Mouse (Mus musculus): ENCODE measurements around the gene Cox6a2. TPM values are rescaled to one million over a fixed set of nuclear protein-coding genes. Genes with fewer than 3 reads are reported as not detected.

The Cox6a2 gene
- polyA plus RNA-seq, 1 experiment = 414 TPM

DNA sequence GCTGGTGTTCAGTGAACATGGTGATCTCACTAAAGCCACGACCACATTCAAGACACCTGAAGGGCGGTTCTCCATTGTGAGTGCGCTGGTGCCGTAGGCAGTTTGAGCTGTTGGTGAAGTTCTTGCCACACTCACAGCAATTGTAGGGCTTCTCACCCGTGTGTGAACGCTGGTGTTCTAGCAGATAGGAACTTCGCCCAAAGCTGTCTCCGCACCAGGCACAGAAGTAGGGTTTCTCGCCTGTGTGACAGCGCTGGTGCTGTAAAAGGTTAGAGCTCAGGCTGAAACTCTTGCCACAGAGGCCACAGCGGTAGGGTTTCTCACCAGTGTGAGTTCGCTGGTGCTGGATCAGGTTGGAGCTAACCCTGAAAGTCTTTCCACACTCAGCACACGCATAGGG lies 30.2 kb upstream of the Cox6a2 start:
- no peak overlapping the region for H3K27ac ChIP-seq (ENCODE audit: control insufficient read depth, insufficient read depth, low read length)
- DNase-seq = no peak
- H3K36me3 ChIP-seq (ENCODE audit: control insufficient read depth, insufficient read depth, low read length) = peaks cover 12% of the 10 kb centered on the region
- H3K4me3 ChIP-seq (ENCODE audit: control insufficient read depth, insufficient read depth, low read length) = no peak overlapping the region
- H3K4me1 ChIP-seq (replicated peaks; ENCODE audit: control insufficient read depth, insufficient read depth, low read length) = peaks cover 9% of the 10 kb centered on the region
- WGBS = 97% methylated on average over 13 of the region's 13 CpGs
- H3K27me3 ChIP-seq (ENCODE audit: control insufficient read depth, insufficient read depth, low read length) = no peaks in the 10 kb centered on the region
- TF ChIP-seq POLR2A (IDR thresholded peaks at IDR 0.05; ENCODE audit: control insufficient read depth, extremely low read depth, insufficient read depth, low read length, poor library complexity) = no peak

GRCm38 (mm10) chr7:128235481-128235880 lies 29.3 kb upstream of the Cox6a2 start:
- H3K4me1 ChIP-seq (replicated peaks; ENCODE audit: control insufficient read depth, insufficient read depth, low read length) = peaks cover 9% of the 10 kb centered on the region
- no peaks in the 10 kb centered on the region for H3K27me3 ChIP-seq (ENCODE audit: control insufficient read depth, insufficient read depth, low read length)
- no peak overlapping the region for H3K4me3 ChIP-seq (ENCODE audit: control insufficient read depth, insufficient read depth, low read length)
- H3K36me3 ChIP-seq (ENCODE audit: control insufficient read depth, insufficient read depth, low read length) = peaks cover 5% of the 10 kb centered on the region
- TF ChIP-seq POLR2A (IDR thresholded peaks at IDR 0.05; ENCODE audit: control insufficient read depth, extremely low read depth, insufficient read depth, low read length, poor library complexity) (no peak), CTCF (IDR thresholded peaks at IDR 0.05; ENCODE audit: borderline replicate concordance, control insufficient read depth, extremely low read depth, insufficient read depth, low read length, poor library complexity) (no peak)
- 91% methylated on average over 1 of the region's 1 CpGs for WGBS
- no peak for DNase-seq
- no peak overlapping the region for H3K27ac ChIP-seq (ENCODE audit: control insufficient read depth, insufficient read depth, low read length)

GRCm38 (mm10) chr7:128234796-128235195 lies 28.6 kb upstream of the Cox6a2 start:
- H3K4me1 ChIP-seq (replicated peaks; ENCODE audit: control insufficient read depth, insufficient read depth, low read length) = peaks cover 9% of the 10 kb centered on the region
- H3K27ac ChIP-seq (ENCODE audit: control insufficient read depth, insufficient read depth, low read length) = no peak overlapping the region
- no peaks in the 10 kb centered on the region for H3K27me3 ChIP-seq (ENCODE audit: control insufficient read depth, insufficient read depth, low read length)
- no peak for DNase-seq
- WGBS = 84% methylated on average over 2 of the region's 2 CpGs
- H3K36me3 ChIP-seq (ENCODE audit: control insufficient read depth, insufficient read depth, low read length) = no peaks in the 10 kb centered on the region
- no peak overlapping the region for H3K4me3 ChIP-seq (ENCODE audit: control insufficient read depth, insufficient read depth, low read length)
- no peak for TF ChIP-seq CTCF (IDR thresholded peaks at IDR 0.05; ENCODE audit: borderline replicate concordance, control insufficient read depth, extremely low read depth, insufficient read depth, low read length, poor library complexity)
- TF ChIP-seq POLR2A (IDR thresholded peaks at IDR 0.05; ENCODE audit: control insufficient read depth, extremely low read depth, insufficient read depth, low read length, poor library complexity) = no peak

GRCm38 (mm10) chr7:128231741-128232140 lies 25.6 kb upstream of the Cox6a2 start:
- DNase-seq = no peak
- H3K4me3 ChIP-seq (ENCODE audit: control insufficient read depth, insufficient read depth, low read length) = no peak overlapping the region
- no peak overlapping the region for H3K27ac ChIP-seq (ENCODE audit: control insufficient read depth, insufficient read depth, low read length)
- 50% methylated on average over 8 of the region's 8 CpGs for WGBS
- H3K4me1 ChIP-seq (replicated peaks; ENCODE audit: control insufficient read depth, insufficient read depth, low read length) = peaks cover 2% of the 10 kb centered on the region
- H3K27me3 ChIP-seq (ENCODE audit: control insufficient read depth, insufficient read depth, low read length) = no peaks in the 10 kb centered on the region
- TF ChIP-seq POLR2A (IDR thresholded peaks at IDR 0.05; ENCODE audit: control insufficient read depth, extremely low read depth, insufficient read depth, low read length, poor library complexity) (no peak), CTCF (IDR thresholded peaks at IDR 0.05; ENCODE audit: borderline replicate concordance, control insufficient read depth, extremely low read depth, insufficient read depth, low read length, poor library complexity) (no peak)
- H3K36me3 ChIP-seq (ENCODE audit: control insufficient read depth, insufficient read depth, low read length) = no peaks in the 10 kb centered on the region

- no peak overlapping the region for H3K4me3 ChIP-seq (ENCODE audit: control insufficient read depth, insufficient read depth, low read length)
- H3K36me3 ChIP-seq (ENCODE audit: control insufficient read depth, insufficient read depth, low read length) = no peaks in the 10 kb centered on the region
- no peaks in the 10 kb centered on the region for H3K4me1 ChIP-seq (replicated peaks; ENCODE audit: control insufficient read depth, insufficient read depth, low read length)
- H3K27ac ChIP-seq (ENCODE audit: control insufficient read depth, insufficient read depth, low read length) = no peak overlapping the region
- no peak for TF ChIP-seq CTCF (IDR thresholded peaks at IDR 0.05; ENCODE audit: borderline replicate concordance, control insufficient read depth, extremely low read depth, insufficient read depth, low read length, poor library complexity)
- DNase-seq = no peak
- no peaks in the 10 kb centered on the region for H3K27me3 ChIP-seq (ENCODE audit: control insufficient read depth, insufficient read depth, low read length)
- 97% methylated on average over 3 of the region's 3 CpGs for WGBS
Measured at GRCm38 (mm10) chr7:128220936-128221335, 14.7 kb upstream of the Cox6a2 start.

DNA sequence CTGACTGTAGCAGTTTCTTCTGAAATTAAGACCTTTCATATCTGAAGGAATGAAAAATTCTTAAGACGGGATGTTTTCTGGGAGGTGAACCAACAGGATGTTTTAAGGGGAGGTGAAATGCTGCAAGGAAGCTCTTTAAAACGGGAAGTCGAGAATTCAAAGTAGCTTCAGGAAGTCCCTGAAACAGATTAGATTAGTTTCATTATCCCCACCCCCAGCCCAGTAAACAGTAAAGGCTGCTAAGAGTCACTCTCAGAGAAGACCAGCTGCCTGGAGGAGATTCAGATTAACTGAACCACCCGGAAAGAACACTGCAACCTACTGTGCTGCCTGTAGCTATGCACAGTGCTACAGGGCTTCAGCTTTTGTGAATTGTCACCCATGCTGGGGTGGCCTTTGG lies 13.8 kb upstream of the Cox6a2 start:
- Histone ChIP-seq H3K27ac (ENCODE audit: control insufficient read depth, insufficient read depth, low read length) (no peak overlapping the region), H3K36me3 (ENCODE audit: control insufficient read depth, insufficient read depth, low read length) (no peaks in the 10 kb centered on the region), H3K4me1 (replicated peaks; ENCODE audit: control insufficient read depth, insufficient read depth, low read length) (no peaks in the 10 kb centered on the region), H3K27me3 (ENCODE audit: control insufficient read depth, insufficient read depth, low read length) (no peaks in the 10 kb centered on the region), H3K4me3 (ENCODE audit: control insufficient read depth, insufficient read depth, low read length) (no peak overlapping the region)
- no peak for DNase-seq
- WGBS = 82% methylated on average over 4 of the region's 4 CpGs
- TF ChIP-seq POLR2A (IDR thresholded peaks at IDR 0.05; ENCODE audit: control insufficient read depth, extremely low read depth, insufficient read depth, low read length, poor library complexity) = no peak
- no peak for TF ChIP-seq CTCF (IDR thresholded peaks at IDR 0.05; ENCODE audit: borderline replicate concordance, control insufficient read depth, extremely low read depth, insufficient read depth, low read length, poor library complexity)

GRCm38 (mm10) chr7:128209826-128210225 lies 3.6 kb upstream of the Cox6a2 start:
- Histone ChIP-seq H3K36me3 (ENCODE audit: control insufficient read depth, insufficient read depth, low read length) (no peaks in the 10 kb centered on the region), H3K4me3 (ENCODE audit: control insufficient read depth, insufficient read depth, low read length) (no peak overlapping the region), H3K4me1 (replicated peaks; ENCODE audit: control insufficient read depth, insufficient read depth, low read length) (peaks cover 8% of the 10 kb centered on the region; the same call in 1 of the 2 replicates), H3K27me3 (ENCODE audit: control insufficient read depth, insufficient read depth, low read length) (no peaks in the 10 kb centered on the region), H3K27ac (ENCODE audit: control insufficient read depth, insufficient read depth, low read length) (no peak overlapping the region)
- no peak for TF ChIP-seq POLR2A (IDR thresholded peaks at IDR 0.05; ENCODE audit: control insufficient read depth, extremely low read depth, insufficient read depth, low read length, poor library complexity)
- TF ChIP-seq CTCF (IDR thresholded peaks at IDR 0.05; ENCODE audit: borderline replicate concordance, control insufficient read depth, extremely low read depth, insufficient read depth, low read length, poor library complexity) = no peak
- DNase-seq = no peak
- 93% methylated on average over 3 of the region's 3 CpGs for WGBS

Measured in thymus, adult 2 months (tissue).